Mouse (Mus musculus) MEL (cell line): ENCODE measurements around the gene Kalrn. TPM values are rescaled to one million over a fixed set of nuclear protein-coding genes. Genes with fewer than 3 reads are reported as not detected.

Experiments
- DNase-seq: peaks from one replicate; pipeline ENCODE4 v3.0.0; 2011; ENCODE audit warnings: low read depth, low spot score
- H3K27ac ChIP-seq: 2 replicates; pipeline ENCODE4 v1.5.1; 2012; ENCODE audit warnings: low read depth, mild to moderate bottlenecking, control low read depth, low read length, moderate library complexity; ENCODE audit not compliant: control insufficient read depth
- H3K27me3 ChIP-seq, 2 experiments: fragments of 150-350 bp in 1 of 2; sonication (generic) in 1 of 2; 2 replicates each; pipeline ENCODE4 v1.6.1; 2012; ENCODE audit warnings: low read length in 2 of 2, mild to moderate bottlenecking in 2 of 2, improper control_type of control experiment in 1 of 2, moderate library complexity in 1 of 2; ENCODE audit not compliant: insufficient read depth in 2 of 2, control insufficient read depth in 1 of 2
- H3K36me3 ChIP-seq, 2 experiments: 2 replicates each; pipeline ENCODE4 v1.6.1; 2012 to 2014; ENCODE audit warnings: low read length in 2 of 2, improper control_type of control experiment in 1 of 2, inconsistent platforms in 1 of 2, mild to moderate bottlenecking in 1 of 2; ENCODE audit not compliant: insufficient read depth in 2 of 2, control insufficient read depth in 1 of 2
- H3K4me1 ChIP-seq, 2 experiments: fragments of 150-350 bp in 1 of 2; sonication (generic) in 1 of 2; 2 replicates each; pipeline ENCODE4 v1.6.1; 2012; ENCODE audit warnings: low read length in 2 of 2, improper control_type of control experiment in 1 of 2, mild to moderate bottlenecking in 1 of 2; ENCODE audit not compliant: insufficient read depth in 2 of 2, control insufficient read depth in 1 of 2
- H3K4me3 ChIP-seq, 2 experiments: fragments of 150-350 bp in 1 of 2; sonication (generic) in 1 of 2; 2 replicates each; pipeline ENCODE4 v1.5.1; 2012; ENCODE audit warnings: low read depth in 2 of 2, low read length in 2 of 2, mild to moderate bottlenecking in 2 of 2, moderate library complexity in 2 of 2, control low read depth in 1 of 2, improper control_type of control experiment in 1 of 2; ENCODE audit not compliant: control insufficient read depth in 1 of 2, insufficient read depth in 1 of 2
- H3K79me2 ChIP-seq: 2 replicates; pipeline ENCODE4 v1.6.1; 2012; ENCODE audit warnings: mild to moderate bottlenecking, low read length, moderate library complexity; ENCODE audit not compliant: control insufficient read depth, poor library complexity, insufficient read depth
- H3K9ac ChIP-seq: 2 replicates; pipeline ENCODE4 v1.6.1; 2012; ENCODE audit warnings: low read depth, mild to moderate bottlenecking, control low read depth, low read length, moderate library complexity; ENCODE audit not compliant: control insufficient read depth, poor library complexity, severe bottlenecking
- H3K9me3 ChIP-seq: fragments of 150-350 bp; sonication (generic); replicated peaks from 2 replicates; pipeline ENCODE4 v1.6.1; 2012; ENCODE audit warnings: mild to moderate bottlenecking, low read length, improper control_type of control experiment, moderate library complexity; ENCODE audit not compliant: insufficient read depth
- CTCF ChIP-seq, 3 experiments: IDR thresholded peaks in 2 of 3; conservative IDR thresholded peaks in 1 of 3; 2 replicates each; pipeline ENCODE4 v1.5.1; 2011 to 2012; ENCODE audit warnings: low read length in 3 of 3, low read depth in 2 of 3, mild to moderate bottlenecking in 2 of 3, improper control_type of control experiment in 1 of 3, inconsistent platforms in 1 of 3, mixed read lengths in 1 of 3, moderate library complexity in 1 of 3; ENCODE audit not compliant: control insufficient read depth in 1 of 3, insufficient read depth in 1 of 3, poor library complexity in 1 of 3, severe bottlenecking in 1 of 3
- ELF1 ChIP-seq: IDR thresholded peaks from 2 replicates; pipeline ENCODE4 v1.6.1; 2014; ENCODE audit warnings: low read depth, mild to moderate bottlenecking, inconsistent platforms, low read length, improper control_type of control experiment, moderate library complexity
- EP300 ChIP-seq, 2 experiments: IDR thresholded peaks; 2 replicates each; pipeline ENCODE4 v1.6.1; 2011; ENCODE audit warnings: improper control_type of control experiment in 2 of 2, low read length in 2 of 2, low read depth in 1 of 2, mild to moderate bottlenecking in 1 of 2
- GATA1 ChIP-seq: IDR thresholded peaks from 2 replicates; pipeline ENCODE4 v1.6.1; 2011; ENCODE audit warnings: low read depth, low read length, improper control_type of control experiment
- HCFC1 ChIP-seq: IDR thresholded peaks from 2 replicates; pipeline ENCODE4 v1.6.1; 2012; ENCODE audit warnings: low read depth, mild to moderate bottlenecking, inconsistent platforms, low read length, improper control_type of control experiment, moderate library complexity
- KAT2A ChIP-seq: conservative IDR thresholded peaks from 2 replicates; pipeline ENCODE4 v1.6.1; 2012; ENCODE audit warnings: low read depth, low read length, improper control_type of control experiment, inconsistent platforms
- MAX ChIP-seq: IDR thresholded peaks from 2 replicates; pipeline ENCODE4 v1.6.1; 2011; ENCODE audit warnings: low read length, improper control_type of control experiment
- MXI1 ChIP-seq: IDR thresholded peaks from 2 replicates; pipeline ENCODE4 v1.6.1; 2011; ENCODE audit warnings: mild to moderate bottlenecking, low read depth, low read length, improper control_type of control experiment
- POLR2A ChIP-seq, 2 experiments: IDR thresholded peaks; 2 replicates each; pipeline ENCODE4 v1.6.1; 2011 to 2012; ENCODE audit warnings: low read length in 2 of 2, mild to moderate bottlenecking in 2 of 2, control low read depth in 1 of 2, improper control_type of control experiment in 1 of 2, low read depth in 1 of 2, moderate library complexity in 1 of 2; ENCODE audit not compliant: control insufficient read depth in 1 of 2, insufficient read depth in 1 of 2, poor library complexity in 1 of 2
- POLR2AphosphoS2 ChIP-seq: IDR thresholded peaks from 2 replicates; pipeline ENCODE4 v1.6.1; 2011; ENCODE audit warnings: low read length, improper control_type of control experiment
- POLR2AphosphoS5 ChIP-seq: IDR thresholded peaks from 2 replicates; pipeline ENCODE4 v1.6.1; 2012; ENCODE audit warnings: low read depth, borderline replicate concordance, mild to moderate bottlenecking, inconsistent platforms, low read length, moderate library complexity, mixed read lengths
- RCOR1 ChIP-seq: IDR thresholded peaks from 2 replicates; pipeline ENCODE4 v1.6.1; 2012; ENCODE audit warnings: low read depth, mild to moderate bottlenecking, inconsistent platforms, low read length, improper control_type of control experiment
- SIN3A ChIP-seq: IDR thresholded peaks from 2 replicates; pipeline ENCODE4 v1.6.1; 2012; ENCODE audit warnings: low read length, improper control_type of control experiment, inconsistent platforms
- TCF12 ChIP-seq: IDR thresholded peaks from 2 replicates; pipeline ENCODE4 v1.6.1; 2014; ENCODE audit warnings: low read depth, mild to moderate bottlenecking, inconsistent platforms, low read length, improper control_type of control experiment, moderate library complexity
- USF1 ChIP-seq: IDR thresholded peaks from 2 replicates; pipeline ENCODE4 v1.6.1; 2014; ENCODE audit warnings: low read depth, mild to moderate bottlenecking, inconsistent platforms, low read length, improper control_type of control experiment, moderate library complexity
- USF2 ChIP-seq, 2 experiments: IDR thresholded peaks; 2 replicates each; pipeline ENCODE4 v1.6.1; 2011 to 2012; ENCODE audit warnings: improper control_type of control experiment in 2 of 2, low read length in 2 of 2, borderline replicate concordance in 1 of 2, inconsistent platforms in 1 of 2, low read depth in 1 of 2, mild to moderate bottlenecking in 1 of 2; ENCODE audit not compliant: insufficient read depth in 1 of 2
- ZC3H11A ChIP-seq: IDR thresholded peaks from 2 replicates; pipeline ENCODE4 v1.6.1; 2012; ENCODE audit warnings: low read depth, mild to moderate bottlenecking, inconsistent platforms, low read length, improper control_type of control experiment
- ZKSCAN1 ChIP-seq: IDR thresholded peaks from 2 replicates; pipeline ENCODE4 v1.6.1; 2012; ENCODE audit warnings: low read depth, mild to moderate bottlenecking, inconsistent platforms, low read length, improper control_type of control experiment, moderate library complexity
- ZMIZ1 ChIP-seq: IDR thresholded peaks from 2 replicates; pipeline ENCODE4 v1.6.1; 2012; ENCODE audit warnings: low read depth, mild to moderate bottlenecking, inconsistent platforms, low read length, improper control_type of control experiment, moderate library complexity
- ZNF384 ChIP-seq: IDR thresholded peaks from 2 replicates; pipeline ENCODE4 v1.6.1; 2012; ENCODE audit warnings: low read depth, mild to moderate bottlenecking, inconsistent platforms, low read length, improper control_type of control experiment
- polyA plus RNA-seq, 2 experiments: library from polyadenylated mRNA; stranded (reverse) in 1 of 2; unstranded in 1 of 2; fragments of >175 nt in 1 of 2; fragments of >200 nt in 1 of 2; gene quantifications; 2 replicates each; pipeline versions ENCODE4 v1.2.1 to v1.2.4; 2012; ENCODE audit warnings: low replicate concordance in 2 of 2, low read depth in 1 of 2; ENCODE audit not compliant: insufficient read length in 2 of 2, insufficient read depth in 1 of 2, missing spikeins in 1 of 2
- total RNA-seq: library from RNA; depleted of rRNA; stranded (reverse); fragments of 300-350 nt; gene quantifications from 2 replicates; pipeline ENCODE4 v1.2.3, GENCODE M21; 2012

Kalrn gene
- total and polyA plus RNA-seq, 3 experiments: 10.4 to 11.8 TPM; not detected in 1

- Histone ChIP-seq H3K27ac (no peak overlapping the region), H3K36me3 (no peaks in the 10 kb centered on the region), H3K27me3 (no peaks in the 10 kb centered on the region), H3K79me2 (no peaks in the 10 kb centered on the region), H3K4me1 (no peaks in the 10 kb centered on the region), H3K9me3 (no peaks in the 10 kb centered on the region), H3K9ac (no peak overlapping the region), H3K4me3 (no peak overlapping the region)
- DNase-seq: no peak
- TF ChIP-seq HCFC1: no peak
- TF ChIP-seq RCOR1: no peak
- no peak for TF ChIP-seq POLR2AphosphoS5
- no peak for TF ChIP-seq SIN3A
- no peak for TF ChIP-seq GATA1
- TF ChIP-seq ZNF384: no peak
- TF ChIP-seq CTCF (IDR thresholded peaks at IDR 0.05 in 2 of 3, conservative IDR thresholded peaks at IDR 0.05 in 1 of 3; ENCODE audit: control insufficient read depth in 1 of 3, insufficient read depth in 1 of 3, low read depth in 2 of 3, low read length in 3 of 3, poor library complexity in 1 of 3, severe bottlenecking in 1 of 3): no peak
- no peak for TF ChIP-seq MXI1
These were observed 56.4 kb downstream of the Kalrn start for GRCm38 (mm10) chr16:34516891-34517398.

- Histone ChIP-seq H3K9me3 (no peaks in the 10 kb centered on the region), H3K4me1 (no peaks in the 10 kb centered on the region), H3K27me3 (no peaks in the 10 kb centered on the region), H3K79me2 (no peaks in the 10 kb centered on the region), H3K36me3 (no peaks in the 10 kb centered on the region)
- no peak for DNase-seq
- TF ChIP-seq ZC3H11A (no peak), ELF1 (no peak), ZNF384 (no peak), POLR2A (IDR thresholded peaks at IDR 0.05; ENCODE audit: control insufficient read depth in 1 of 2, insufficient read depth in 1 of 2, low read depth in 1 of 2, low read length in 2 of 2, poor library complexity in 1 of 2) (no peak), ZKSCAN1 (no peak), USF1 (no peak)
- TF ChIP-seq, all 39 proteins: peak for 0
- Histone ChIP-seq H3K9ac (no peak overlapping the region), H3K27ac (no peak overlapping the region), H3K4me3 (no peak overlapping the region)
These were observed 57.8 kb downstream of the Kalrn start for GRCm38 (mm10) chr16:34515485-34515884.

GRCm38 (mm10) chr16:34513956-34514593, 59.3 kb downstream of the Kalrn start:
- no peak overlapping the region for H3K27ac ChIP-seq
- H3K27me3 ChIP-seq: no peaks in the 10 kb centered on the region
- no peak for TF ChIP-seq KAT2A
- no peak for TF ChIP-seq ZMIZ1
- TF ChIP-seq TCF12: no peak
- no peak for TF ChIP-seq CTCF (IDR thresholded peaks at IDR 0.05 in 2 of 3, conservative IDR thresholded peaks at IDR 0.05 in 1 of 3; ENCODE audit: control insufficient read depth in 1 of 3, insufficient read depth in 1 of 3, low read depth in 2 of 3, low read length in 3 of 3, poor library complexity in 1 of 3, severe bottlenecking in 1 of 3)
- no peak for TF ChIP-seq USF1
- no peak for TF ChIP-seq EP300 (IDR thresholded peaks at IDR 0.05; ENCODE audit: low read depth in 1 of 2, low read length in 2 of 2)
- no peak for TF ChIP-seq USF2 (IDR thresholded peaks at IDR 0.05; ENCODE audit: borderline replicate concordance in 1 of 2, insufficient read depth in 1 of 2, low read depth in 1 of 2, low read length in 2 of 2)
- TF ChIP-seq MAX: no peak
- no peak for TF ChIP-seq ELF1
- TF ChIP-seq POLR2AphosphoS2: no peak
- DNase-seq: no peak
- no peaks in the 10 kb centered on the region for H3K79me2 ChIP-seq
- H3K4me3 ChIP-seq: no peak overlapping the region
- no peak overlapping the region for H3K9ac ChIP-seq
- H3K36me3 ChIP-seq: no peaks in the 10 kb centered on the region
- H3K9me3 ChIP-seq: no peaks in the 10 kb centered on the region
- no peaks in the 10 kb centered on the region for H3K4me1 ChIP-seq
